Mouse (Mus musculus): ENCODE measurements at regions not wholly inside any gene's neighbourhood (a gene's known extent, or its start where the extent isn't known, plus 50 kb on each side); places are given as distances from the start of the nearest gene placed in this dataset.

- TF ChIP-seq EP300 (optimal IDR thresholded peaks at IDR 0.05) (no peak), CTCF (IDR thresholded peaks at IDR 0.05; ENCODE audit: low read depth) (no peak)
Measured at GRCm38 (mm10) chr16:12951176-12951575, 158.3 kb upstream of the Ercc4 start.
